Mouse (Mus musculus) testis, adult 2 months (tissue): ENCODE data around the gene C1qtnf5. TPM values are rescaled to one million over a fixed set of nuclear protein-coding genes. Genes with fewer than 3 reads are reported as not detected.
A peak's percentile ranks its signal among the peaks of the same experiment; 100 is the strongest.

ENCODE experiments used
- H3K27ac ChIP-seq: fragments of 200-500 bp; 2 replicates; pipeline ENCODE4 v1.5.1; 2012; ENCODE audit warnings: low read depth, low read length; ENCODE audit not compliant: control insufficient read depth, insufficient read depth
- H3K27me3 ChIP-seq: fragments of 200-500 bp; 2 replicates; pipeline ENCODE4 v1.6.1; 2012; ENCODE audit warnings: mild to moderate bottlenecking, low read length, moderate library complexity; ENCODE audit not compliant: control insufficient read depth, insufficient read depth
- H3K36me3 ChIP-seq: fragments of 200-500 bp; 2 replicates; pipeline ENCODE4 v1.6.1; 2012; ENCODE audit warnings: mild to moderate bottlenecking, low read length; ENCODE audit not compliant: control insufficient read depth, insufficient read depth
- H3K4me1 ChIP-seq: fragments of 200-500 bp; 2 replicates; pipeline ENCODE4 v1.6.1; 2012; ENCODE audit warnings: low read length; ENCODE audit not compliant: control insufficient read depth, insufficient read depth
- H3K4me3 ChIP-seq: fragments of 200-500 bp; 2 replicates; pipeline ENCODE4 v1.5.1; 2012; ENCODE audit warnings: low read depth, mild to moderate bottlenecking, low read length, moderate library complexity, mixed read lengths; ENCODE audit not compliant: control insufficient read depth
- CTCF ChIP-seq: fragments of 200-500 bp; IDR thresholded peaks from 2 replicates; pipeline ENCODE4 v1.5.1; 2012; ENCODE audit warnings: low read depth, mild to moderate bottlenecking, inconsistent platforms, low read length, moderate library complexity; ENCODE audit not compliant: control insufficient read depth, insufficient read depth, insufficient replicate concordance
- POLR2A ChIP-seq: fragments of 200-500 bp; IDR thresholded peaks from 2 replicates; pipeline ENCODE4 v1.6.1; 2012; ENCODE audit warnings: low read depth, mild to moderate bottlenecking, inconsistent platforms, low read length, moderate library complexity; ENCODE audit not compliant: control insufficient read depth
- polyA plus RNA-seq: library from polyadenylated mRNA; depleted of rRNA; stranded (reverse); fragments of >200 nt; gene quantifications from 2 replicates; pipeline ENCODE4 v1.2.3, GENCODE M21; 2012

C1qtnf5 gene
- polyA plus RNA-seq, 1 experiment: 2.0 TPM

- H3K4me3 ChIP-seq: no peak overlapping the region
- H3K27me3 ChIP-seq: no peaks in the 10 kb centered on the region
- H3K36me3 ChIP-seq: peaks cover 2% of the 10 kb centered on the region; the same call in 1 of the 2 replicates
- TF ChIP-seq CTCF (no peak), POLR2A (no peak)
- peaks cover 2% of the 10 kb centered on the region; the same call in 1 of the 2 replicates for H3K4me1 ChIP-seq
- H3K27ac ChIP-seq: no peak overlapping the region
Observed at GRCm38 (mm10) chr9:44095781-44096180, 11.3 kb upstream of the C1qtnf5 start.

- Histone ChIP-seq H3K36me3 (peaks cover 1% of the 10 kb centered on the region; the same call in 1 of the 2 replicates), H3K4me1 (peaks cover 4% of the 10 kb centered on the region), H3K4me3 (no peak overlapping the region), H3K27ac (peak overlapping the region; percentile 29; the same call in 1 of the 2 replicates), H3K27me3 (no peaks in the 10 kb centered on the region)
- TF ChIP-seq POLR2A (no peak), CTCF (no peak)
Observed at GRCm38 (mm10) chr9:44096536-44096935, 10.5 kb upstream of the C1qtnf5 start.

DNA sequence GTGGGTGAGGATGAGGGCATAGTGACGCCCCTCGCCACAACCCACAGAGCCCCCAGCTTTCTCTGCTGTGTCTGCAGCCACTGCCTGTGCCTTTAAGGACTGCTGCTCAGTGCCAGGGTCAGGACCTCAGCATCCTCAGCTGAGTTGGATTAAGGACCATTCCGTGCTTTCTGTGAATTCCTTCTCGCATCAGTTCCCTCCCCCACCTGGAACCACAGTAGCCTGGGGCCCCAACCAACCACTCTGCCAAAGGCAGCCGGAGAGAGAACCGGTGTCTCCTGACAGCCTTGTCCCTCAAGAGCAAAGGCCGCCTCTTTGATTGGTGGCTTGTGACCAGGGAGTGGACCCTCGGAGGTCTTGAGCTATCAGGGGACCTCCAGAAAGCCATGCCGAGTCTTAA, 5.6 kb upstream of the C1qtnf5 start, which contains the start of gene Mfrp:
TSS of gene Mfrp (plus strand) at position 240 of the 400 bp plus-strand sequence.
- no peak within 1 kb of the TSS for H3K4me3 ChIP-seq
- H3K27me3 ChIP-seq: no peaks in the 10 kb centered on the region
- H3K27ac ChIP-seq: no peak within 1 kb of the TSS
- TF ChIP-seq CTCF (no peak), POLR2A (no peak)
- no peaks in the 10 kb centered on the region for H3K36me3 ChIP-seq
- peaks cover 8% of the 10 kb centered on the region for H3K4me1 ChIP-seq

GRCm38 (mm10) chr9:44104881-44105280, 2.2 kb upstream of the C1qtnf5 start:
- Histone ChIP-seq H3K36me3 (no peaks in the 10 kb centered on the region), H3K4me3 (no peak overlapping the region), H3K4me1 (peaks cover 34% of the 10 kb centered on the region)

GRCm38 (mm10) chr9:44105781-44106180, 1.3 kb upstream of the C1qtnf5 start:
- H3K27me3 ChIP-seq: no peaks in the 10 kb centered on the region
- TF ChIP-seq POLR2A: no peak
- no peak for TF ChIP-seq CTCF
- no peak overlapping the region for H3K4me3 ChIP-seq
- peaks cover 34% of the 10 kb centered on the region for H3K4me1 ChIP-seq
- no peaks in the 10 kb centered on the region; the same call in 1 of the 2 replicates for H3K36me3 ChIP-seq
- H3K27ac ChIP-seq: no peak overlapping the region

More at GRCm38 (mm10) chr9:44104881-44105280, 2.2 kb upstream of the C1qtnf5 start:
- Histone ChIP-seq H3K27me3 (no peaks in the 10 kb centered on the region), H3K27ac (no peak overlapping the region)
- no peak for TF ChIP-seq CTCF
- TF ChIP-seq POLR2A: no peak

DNA sequence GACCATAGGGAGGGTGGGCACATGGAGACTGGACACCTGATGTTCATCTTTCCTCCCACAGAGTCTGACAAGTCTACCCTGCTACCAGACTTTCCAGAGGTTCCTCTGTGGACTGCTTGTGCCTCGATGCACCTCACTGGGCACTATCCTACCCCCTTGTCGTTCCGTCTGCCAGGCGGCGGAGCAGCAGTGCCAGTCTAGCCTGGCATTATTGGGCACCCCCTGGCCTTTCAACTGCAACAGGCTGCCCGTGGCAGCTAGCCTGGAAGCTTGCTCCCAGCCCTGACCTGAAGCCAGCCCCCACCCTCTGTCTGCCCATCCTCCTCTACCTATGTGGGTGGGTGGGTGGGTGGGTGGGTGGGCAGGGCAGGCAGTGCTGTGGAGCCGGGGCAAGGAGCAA, 863 bp upstream of the C1qtnf5 start:
- no peak for TF ChIP-seq POLR2A
- no peak for TF ChIP-seq CTCF
- H3K4me3 ChIP-seq: no peak overlapping the region
- no peaks in the 10 kb centered on the region; the same call in 1 of the 2 replicates for H3K36me3 ChIP-seq
- peaks cover 33% of the 10 kb centered on the region for H3K4me1 ChIP-seq
- no peak overlapping the region for H3K27ac ChIP-seq
- no peaks in the 10 kb centered on the region for H3K27me3 ChIP-seq

GRCm38 (mm10) chr9:44106596-44106995, 449 bp upstream of the C1qtnf5 start:
- Histone ChIP-seq H3K4me1 (peaks cover 29% of the 10 kb centered on the region), H3K27ac (no peak overlapping the region), H3K27me3 (no peaks in the 10 kb centered on the region), H3K4me3 (no peak overlapping the region), H3K36me3 (no peaks in the 10 kb centered on the region; the same call in 1 of the 2 replicates)
- TF ChIP-seq POLR2A (no peak), CTCF (no peak)

DNA sequence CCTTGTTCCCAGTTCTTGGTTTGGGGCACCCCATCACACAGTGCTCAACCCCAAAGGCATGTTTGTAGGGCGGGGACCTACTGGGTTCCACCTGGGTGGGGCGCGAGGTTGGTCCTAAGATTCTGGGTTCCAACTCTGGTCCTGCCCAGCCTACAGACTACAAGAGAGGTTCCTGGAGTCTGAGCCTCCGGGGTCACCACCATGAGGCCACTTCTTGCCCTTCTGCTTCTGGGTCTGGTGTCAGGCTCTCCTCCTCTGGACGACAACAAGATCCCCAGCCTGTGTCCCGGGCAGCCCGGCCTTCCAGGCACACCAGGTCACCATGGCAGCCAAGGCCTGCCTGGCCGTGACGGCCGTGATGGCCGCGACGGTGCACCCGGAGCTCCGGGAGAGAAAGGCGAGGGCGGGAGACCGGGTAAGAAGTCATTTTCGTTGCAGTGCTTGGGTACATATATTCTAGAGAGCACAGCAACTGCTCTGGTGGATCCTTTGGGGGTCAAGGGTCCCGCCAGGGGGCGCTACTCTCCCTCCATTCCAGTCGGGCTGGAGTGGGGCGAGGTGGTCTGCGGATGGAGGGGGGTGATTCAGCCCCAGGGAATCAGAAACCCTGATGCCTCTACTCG, 623 bp downstream of the C1qtnf5 start:
- Histone ChIP-seq H3K36me3 (no peaks in the 10 kb centered on the region; the same call in 1 of the 2 replicates), H3K4me3 (peak overlapping the region; percentile 66)
- TF ChIP-seq CTCF (peak; percentile 57; the same call in 1 of the 2 replicates), POLR2A (no peak)

More for the DNA sequence above, 623 bp downstream of the C1qtnf5 start:
- H3K4me1 ChIP-seq: peaks cover 26% of the 10 kb centered on the region
- H3K27me3 ChIP-seq: no peaks in the 10 kb centered on the region
- no peak overlapping the region for H3K27ac ChIP-seq
